Mouse (Mus musculus): Measurements from ENCODE around the gene Sdcbp2.

The Sdcbp2 gene

GRCm38 (mm10) chr2:151632159-151632814 lies 59.9 kb downstream of the Sdcbp2 start, which contains the start of gene Snph:
TSS of gene Snph (minus strand) at chr2:151632593.
- DNase-seq, result peak; percentile 84

GRCm38 (mm10) chr2:151632982-151633381 lies 60.6 kb downstream of the Sdcbp2 start:
- no peak for DNase-seq

DNA sequence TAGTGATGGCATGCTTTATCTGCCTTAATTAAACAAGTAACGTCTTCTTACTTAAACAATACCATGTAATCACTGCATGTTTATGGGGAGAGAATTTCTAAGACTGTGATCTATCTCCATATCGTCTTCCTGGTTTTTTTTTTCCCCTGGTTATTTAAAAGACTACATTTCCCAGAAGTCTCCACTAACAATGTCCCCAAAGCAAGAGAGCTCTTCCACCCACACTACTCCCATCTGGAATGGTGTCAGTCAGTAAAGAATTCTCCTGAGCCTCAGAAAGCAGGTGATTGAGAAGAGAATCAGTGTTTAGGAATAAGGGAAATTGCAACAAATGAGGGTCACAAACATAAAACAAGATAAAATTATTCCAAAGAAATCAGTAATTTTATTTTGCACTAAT lies 62.5 kb downstream of the Sdcbp2 start:
- peak; percentile 72 for DNase-seq

GRCm38 (mm10) chr2:151635362-151636014 lies 63.1 kb downstream of the Sdcbp2 start:
- peak; percentile 54 for DNase-seq

DNA sequence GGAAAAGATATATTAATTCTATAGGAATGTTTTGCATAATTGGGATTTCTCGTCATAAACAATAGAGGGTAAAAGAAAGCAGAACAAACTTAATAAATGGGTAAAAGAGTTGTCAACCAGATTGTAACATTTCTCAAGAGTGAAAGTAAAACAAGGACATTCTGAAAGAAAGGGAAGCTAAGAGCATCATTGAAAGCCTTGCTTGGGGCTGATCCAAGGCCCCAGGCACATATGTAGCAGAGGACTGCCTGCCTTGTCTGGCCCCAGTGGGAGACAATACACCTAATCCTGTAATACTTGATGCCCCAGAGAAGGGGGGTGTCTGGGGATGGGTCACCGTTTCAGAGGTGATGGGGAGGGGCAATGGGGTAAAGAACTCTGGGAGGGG lies 63.6 kb downstream of the Sdcbp2 start:
- no peak for DNase-seq
